Mouse (Mus musculus) brain, adult 10 weeks (tissue): ENCODE measurements around the gene Cse1l. TPM values are rescaled to one million over a fixed set of nuclear protein-coding genes. Genes with fewer than 3 reads are reported as not detected.

Source experiments
- polyA plus RNA-seq: library from polyadenylated mRNA; stranded (reverse); fragments of 350-450 nt; fragmentation: Illumina TruSeq; extraction: RNeasy Lipid Tissue Mini Kit (QIAGEN cat#74804); gene quantifications from one replicate; pipeline ENCODE4 v1.2.3, GENCODE M21; 2015; ENCODE audit warnings: low read depth, low replicate concordance

The Cse1l gene
- 65.0 TPM for polyA plus RNA-seq

GRCm38 (mm10) chr2:166905711-166906522, at the start of gene Cse1l:
Gene Cse1l (plus strand): TSS chr2:166906040.

Other genes starting within 250 kb of the Cse1l start
- gene Prex1, start 192.2 kb upstream of the Cse1l start, polyA plus RNA-seq = 52.4 TPM
- gene Trp53rkb, start 113.5 kb upstream of the Cse1l start, polyA plus RNA-seq = 5.0 TPM
- gene Arfgef2, start 100.5 kb upstream of the Cse1l start, polyA plus RNA-seq = 27.7 TPM
- gene Stau1, start 90.3 kb downstream of the Cse1l start, polyA plus RNA-seq = 56.7 TPM
- gene Ddx27, start 109.2 kb downstream of the Cse1l start, polyA plus RNA-seq = 24.2 TPM
- gene Znfx1, start 157.0 kb downstream of the Cse1l start, polyA plus RNA-seq = 37.4 TPM